Mouse (Mus musculus): ENCODE measurements around the gene Fgfr2.
A peak's percentile ranks its signal among the peaks of the same experiment; 100 is the strongest.

Gene Fgfr2

GRCm38 (mm10) chr7:130834958-130835861, 2287.9 kb downstream of the Fgfr2 start:
- DNase-seq, result no peak

GRCm38 (mm10) chr7:130834299-130834698, 2288.9 kb downstream of the Fgfr2 start:
- peak; percentile 43 for DNase-seq

- no peak for DNase-seq
Measured at GRCm38 (mm10) chr7:130831586-130831985, 2291.6 kb downstream of the Fgfr2 start.

GRCm38 (mm10) chr7:130828475-130828874, 2294.7 kb downstream of the Fgfr2 start:
- no peak for DNase-seq

GRCm38 (mm10) chr7:130827844-130828403, 2295.2 kb downstream of the Fgfr2 start:
- DNase-seq, result no peak

- DNase-seq, result peak; percentile 77
Measured at GRCm38 (mm10) chr7:130827431-130827830, 2295.7 kb downstream of the Fgfr2 start.

GRCm38 (mm10) chr7:130826343-130826742, 2296.8 kb downstream of the Fgfr2 start:
- no peak for DNase-seq

- no peak for DNase-seq
Measured at GRCm38 (mm10) chr7:130823992-130824391, 2299.2 kb downstream of the Fgfr2 start.

GRCm38 (mm10) chr7:130819624-130820023, 2303.5 kb downstream of the Fgfr2 start:
- DNase-seq, result no peak

- no peak for DNase-seq
Measured at GRCm38 (mm10) chr7:130818813-130819212, 2304.3 kb downstream of the Fgfr2 start.

- no peak for DNase-seq
Measured at GRCm38 (mm10) chr7:130816243-130816642, 2306.9 kb downstream of the Fgfr2 start.

- DNase-seq, result no peak
Measured at GRCm38 (mm10) chr7:130815601-130816000, 2307.5 kb downstream of the Fgfr2 start.

GRCm38 (mm10) chr7:130812407-130812806, 2310.7 kb downstream of the Fgfr2 start:
- no peak for DNase-seq

- DNase-seq, result no peak
Measured at GRCm38 (mm10) chr7:130810238-130810637, 2312.9 kb downstream of the Fgfr2 start.

- peak; percentile 20 for DNase-seq
Measured at GRCm38 (mm10) chr7:130808694-130809093, 2314.5 kb downstream of the Fgfr2 start.

GRCm38 (mm10) chr7:130807749-130808148, 2315.4 kb downstream of the Fgfr2 start:
- DNase-seq, result peak; percentile 46

GRCm38 (mm10) chr7:130804991-130805390, 2318.2 kb downstream of the Fgfr2 start:
- no peak for DNase-seq

GRCm38 (mm10) chr7:130803251-130803825, 2319.8 kb downstream of the Fgfr2 start:
- no peak for DNase-seq

- DNase-seq, result no peak
Measured at GRCm38 (mm10) chr7:130801811-130802210, 2321.3 kb downstream of the Fgfr2 start.

- DNase-seq, result no peak
Measured at GRCm38 (mm10) chr7:130800681-130801080, 2322.5 kb downstream of the Fgfr2 start.

- no peak for DNase-seq
Measured at GRCm38 (mm10) chr7:130799418-130799817, 2323.7 kb downstream of the Fgfr2 start.

- no peak for DNase-seq
Measured at GRCm38 (mm10) chr7:130797524-130797923, 2325.6 kb downstream of the Fgfr2 start.

- no peak for DNase-seq
Measured at GRCm38 (mm10) chr7:130796786-130797185, 2326.4 kb downstream of the Fgfr2 start.

GRCm38 (mm10) chr7:130793671-130794070, 2329.5 kb downstream of the Fgfr2 start:
- DNase-seq, result no peak
